Comparison of ENCODE assay signal across 11 mouse cellular contexts in the genomic region with DNA sequence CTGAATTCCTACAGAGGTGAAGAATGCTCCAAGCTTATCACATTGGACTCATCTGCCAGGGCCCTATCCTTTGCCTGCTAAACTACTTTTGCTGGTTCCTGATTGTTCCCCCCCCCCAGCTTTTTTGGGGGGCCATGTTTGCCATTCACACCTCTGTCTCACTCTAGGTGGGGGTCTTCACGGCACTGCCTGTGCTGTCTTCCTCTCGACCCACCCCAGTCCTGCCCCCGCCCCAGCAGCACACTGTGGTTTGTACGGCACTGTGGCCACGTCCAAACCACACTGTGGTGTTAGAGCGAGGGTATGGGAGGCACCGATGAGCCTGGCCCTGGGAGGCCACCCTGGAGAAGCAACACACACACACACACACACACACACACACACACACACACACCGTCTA. TPM values are rescaled to one million over a fixed set of nuclear protein-coding genes. Genes with fewer than 3 reads are reported as not detected.
DNase-seq lines count a peak whose midpoint lies in the region; ATAC-seq lines count a peak whose summit lies in the region.
"Had no signal": no experiment of that assay in that cellular context is flagged by ENCODE, and none has a peak within 500 bp of the region (broad histone marks: within the 10 kb centered on the region; RNA-seq: fewer than 3 reads in every experiment).

No protein-coding gene starts in this region.

- H3K9me3 ChIP-seq in hindbrain, embryonic 10.5 days = no peaks in the 10 kb centered on the region
- H3K9me3 ChIP-seq in hindbrain, embryonic 16.5 days (ENCODE audit: control insufficient read depth, low read length) = no peaks in the 10 kb centered on the region
- H3K9me3 ChIP-seq in lung, embryonic 16.5 days (ENCODE audit: control insufficient read depth, low read length) = no peaks in the 10 kb centered on the region
- no peaks in the 10 kb centered on the region for H3K9me3 ChIP-seq in ES-E14 (ENCODE audit: control insufficient read depth, insufficient read depth, low read depth, low read length)
- no peaks in the 10 kb centered on the region for H3K9me3 ChIP-seq in embryonic facial prominence, embryonic 13.5 days
- H3K9me3 ChIP-seq: midbrain, embryonic 15.5 days had no signal

- no peak overlapping the region; the same call in 1 of the 2 replicates for H3K27ac ChIP-seq in hindbrain, embryonic 10.5 days
- H3K27ac ChIP-seq in hindbrain, embryonic 16.5 days (ENCODE audit: low read depth, low read length) = no peak overlapping the region
- H3K27ac ChIP-seq in lung, embryonic 16.5 days (ENCODE audit: low read length) = peak overlapping the region; percentile 66
- peak overlapping the region; percentile 71; the same call in 1 of the 2 replicates for H3K27ac ChIP-seq in ES-E14 (ENCODE audit: insufficient read depth, low read depth, low read length, poor library complexity, severe bottlenecking)
- H3K27ac ChIP-seq in embryonic facial prominence, embryonic 13.5 days = peak overlapping the region; percentile 57
- H3K27ac ChIP-seq: liver, embryonic 14.5 days; midbrain, embryonic 15.5 days had no signal

- no peak overlapping the region for H3K9ac ChIP-seq in hindbrain, embryonic 16.5 days (ENCODE audit: low read depth, low read length)
- H3K9ac ChIP-seq in lung, embryonic 16.5 days (ENCODE audit: low read length) = peak overlapping the region; percentile 74
- peak overlapping the region; percentile 64; the same call in 1 of the 2 replicates for H3K9ac ChIP-seq in ES-E14 (ENCODE audit: insufficient read depth, low read depth, low read length, poor library complexity, severe bottlenecking)
- no peak overlapping the region for H3K9ac ChIP-seq in embryonic facial prominence, embryonic 13.5 days
- H3K9ac ChIP-seq: liver, embryonic 14.5 days; midbrain, embryonic 15.5 days had no signal

- in situ Hi-C loops in ES-E14 (cut with MboI; ENCODE audit: low sequenced_read_pairs in 2 of 2, unreplicated experiment in 2 of 2) = no loop called here

- peaks cover 35% of the 10 kb centered on the region for H3K27me3 ChIP-seq in hindbrain, embryonic 10.5 days (ENCODE audit: insufficient read depth, poor library complexity, severe bottlenecking)
- peaks cover 6% of the 10 kb centered on the region; the same call in 1 of the 2 replicates for H3K27me3 ChIP-seq in hindbrain, embryonic 16.5 days (replicated peaks; ENCODE audit: control insufficient read depth, insufficient read depth, low read length)
- peaks cover 9% of the 10 kb centered on the region for H3K27me3 ChIP-seq in lung, embryonic 16.5 days (ENCODE audit: control insufficient read depth, insufficient read depth, low read depth, low read length)
- peaks cover 16% of the 10 kb centered on the region for H3K27me3 ChIP-seq in embryonic facial prominence, embryonic 13.5 days

- no peak for ATAC-seq in hindbrain, embryonic 16.5 days
- ATAC-seq in lung, embryonic 16.5 days (ENCODE audit: low read depth) = no peak
- ATAC-seq in embryonic facial prominence, embryonic 13.5 days (ENCODE audit: insufficient number of reproducible peaks, insufficient read depth, low FRiP score, low TSS enrichment, low read depth) = no peak
- no peak for ATAC-seq in megakaryocyte progenitor cell, adult 5-6 weeks (replicated peaks; ENCODE audit: poor library complexity)
- ATAC-seq: midbrain, embryonic 15.5 days had no signal

- 92% methylated on average over 8 of the region's 8 CpGs for WGBS in hindbrain, embryonic 10.5 days
- whole genome bisulfite sequencing in hindbrain, embryonic 16.5 days = 84% methylated on average over 8 of the region's 8 CpGs
- 87% methylated on average over 8 of the region's 8 CpGs for WGBS in lung, embryonic 16.5 days
- WGBS in embryonic facial prominence, embryonic 13.5 days = 79% methylated on average over 8 of the region's 8 CpGs

- H3K36me3 ChIP-seq in hindbrain, embryonic 10.5 days = peaks cover 24% of the 10 kb centered on the region
- peaks cover 4% of the 10 kb centered on the region for H3K36me3 ChIP-seq in hindbrain, embryonic 16.5 days (ENCODE audit: control insufficient read depth, insufficient read depth, low read length)
- H3K36me3 ChIP-seq in lung, embryonic 16.5 days (ENCODE audit: control insufficient read depth, insufficient read depth, low read length) = peaks cover 11% of the 10 kb centered on the region
- H3K36me3 ChIP-seq in ES-E14 (ENCODE audit: control insufficient read depth, insufficient read depth, low read length, poor library complexity, severe bottlenecking) = peaks cover 17% of the 10 kb centered on the region
- H3K36me3 ChIP-seq in embryonic facial prominence, embryonic 13.5 days = peaks cover 15% of the 10 kb centered on the region

- H3K4me1 ChIP-seq in hindbrain, embryonic 10.5 days (replicated peaks) = peaks cover 83% of the 10 kb centered on the region
- H3K4me1 ChIP-seq in hindbrain, embryonic 16.5 days (ENCODE audit: control insufficient read depth, insufficient read depth, low read depth, low read length) = peaks cover 23% of the 10 kb centered on the region
- peaks cover 30% of the 10 kb centered on the region for H3K4me1 ChIP-seq in lung, embryonic 16.5 days (replicated peaks; ENCODE audit: control insufficient read depth, insufficient read depth, low read length)
- peaks cover 17 to 26% of the 10 kb centered on the region in 2 experiments for H3K4me1 ChIP-seq in ES-E14 (ENCODE audit: control insufficient read depth in 2 of 2, insufficient read depth in 2 of 2, low read length in 2 of 2, poor library complexity in 1 of 2)
- peaks cover 63% of the 10 kb centered on the region for H3K4me1 ChIP-seq in embryonic facial prominence, embryonic 13.5 days

- no peak for DNase-seq in hindbrain, embryonic 10.5 days (ENCODE audit: low spot score)
- DNase-seq in lung, postnatal 25 days (ENCODE audit: low spot score) = no peak
- no peak for DNase-seq in ES-E14 (ENCODE audit: low read depth, low spot score)
- DNase-seq: right cerebral cortex, postnatal 25 days had no signal

- 0 out of 2 replicates have a peak overlapping the region, but pooled peaks have one; percentile 9 for H3K4me3 ChIP-seq in hindbrain, embryonic 10.5 days
- no peak overlapping the region for H3K4me3 ChIP-seq in hindbrain, embryonic 16.5 days (ENCODE audit: low read length)
- peak overlapping the region; percentile 46; the same call in 1 of the 2 replicates for H3K4me3 ChIP-seq in lung, embryonic 16.5 days (ENCODE audit: low read length)
- H3K4me3 ChIP-seq in ES-E14 (ENCODE audit: insufficient read depth in 1 of 2, low read depth in 1 of 2, low read length in 2 of 2, poor library complexity in 1 of 2, severe bottlenecking in 1 of 2) = no peak overlapping the region
- no peak overlapping the region for H3K4me3 ChIP-seq in embryonic facial prominence, embryonic 13.5 days
- H3K4me3 ChIP-seq: erythroblast, embryonic 14.5 days; midbrain, embryonic 15.5 days had no signal

- H3K4me2 ChIP-seq in hindbrain, embryonic 16.5 days (ENCODE audit: low read length) = no peak overlapping the region
- H3K4me2 ChIP-seq in lung, embryonic 16.5 days (ENCODE audit: low read depth, low read length) = peak overlapping the region; percentile 54
- no peak overlapping the region for H3K4me2 ChIP-seq in embryonic facial prominence, embryonic 13.5 days
- H3K4me2 ChIP-seq: midbrain, embryonic 15.5 days had no signal

RNA-seq across cellular contexts. Expression of a gene that starts 3.2 kb away (rescaled TPM):
- 240 and 261 TPM in 2 replicates for polyA plus RNA-seq in hindbrain, embryonic 10.5 days (2016; fragmentation: Nextera tagmentation; extraction: Ambion mirVana)
- 167 and 175 TPM in 2 replicates for polyA plus RNA-seq in hindbrain, embryonic 16.5 days (2015; fragmentation: Nextera tagmentation; extraction: Ambion mirVana)
- 163 and 167 TPM in 2 replicates for polyA plus RNA-seq in lung, embryonic 16.5 days (2015; fragmentation: Nextera tagmentation; extraction: Ambion mirVana)
- 49.9 and 59.4 TPM in 2 replicates for total RNA-seq in ES-E14 (2012; rRNA removed)
- 188 and 200 TPM in 2 replicates for polyA plus RNA-seq in embryonic facial prominence, embryonic 13.5 days (2015; fragmentation: Nextera tagmentation; extraction: Ambion mirVana)
- total RNA-seq in megakaryocyte progenitor cell, adult 5-6 weeks (2015) = 73.4 and 77.3 TPM in 2 replicates
- 24.4 and 31.2 TPM in 2 replicates for total RNA-seq in megakaryocyte progenitor cell, adult 5-6 weeks (2017)

RNA-seq across cellular contexts. Expression of a gene that starts 4.9 kb away (rescaled TPM):
- polyA plus RNA-seq in hindbrain, embryonic 10.5 days (2016; fragmentation: Nextera tagmentation; extraction: Ambion mirVana) = 5.5 and 5.6 TPM in 2 replicates
- 5.1 and 6.6 TPM in 2 replicates for polyA plus RNA-seq in hindbrain, embryonic 16.5 days (2015; fragmentation: Nextera tagmentation; extraction: Ambion mirVana)
- polyA plus RNA-seq in lung, embryonic 16.5 days (2015; fragmentation: Nextera tagmentation; extraction: Ambion mirVana) = 36.2 and 37.1 TPM in 2 replicates
- 5.2 and 7.1 TPM in 2 replicates for total RNA-seq in ES-E14 (2012; rRNA removed)
- polyA plus RNA-seq in embryonic facial prominence, embryonic 13.5 days (2015; fragmentation: Nextera tagmentation; extraction: Ambion mirVana) = 11.1 and 11.3 TPM in 2 replicates
- 0.17 TPM in 1 of 2 replicates, not detected in the other for total RNA-seq in megakaryocyte progenitor cell, adult 5-6 weeks (2015)
- not detected in 2 replicates for total RNA-seq in megakaryocyte progenitor cell, adult 5-6 weeks (2017)

RNA-seq across cellular contexts. Expression of a gene that starts 5.1 kb away (rescaled TPM):
- 10.0 and 14.5 TPM in 2 replicates for polyA plus RNA-seq in hindbrain, embryonic 10.5 days (2016; fragmentation: Nextera tagmentation; extraction: Ambion mirVana)
- polyA plus RNA-seq in hindbrain, embryonic 16.5 days (2015; fragmentation: Nextera tagmentation; extraction: Ambion mirVana) = 13.8 and 15.7 TPM in 2 replicates
- polyA plus RNA-seq in lung, embryonic 16.5 days (2015; fragmentation: Nextera tagmentation; extraction: Ambion mirVana) = 10.3 and 10.7 TPM in 2 replicates
- 2.4 and 4.5 TPM in 2 replicates for total RNA-seq in ES-E14 (2012; rRNA removed)
- 11.7 and 13.9 TPM in 2 replicates for polyA plus RNA-seq in embryonic facial prominence, embryonic 13.5 days (2015; fragmentation: Nextera tagmentation; extraction: Ambion mirVana)
- 3.4 and 4.1 TPM in 2 replicates for total RNA-seq in megakaryocyte progenitor cell, adult 5-6 weeks (2015)
- total RNA-seq in megakaryocyte progenitor cell, adult 5-6 weeks (2017) = 0.10 and 2.4 TPM in 2 replicates

RNA-seq across cellular contexts. Expression of a gene that starts 5.1 kb away (rescaled TPM):
- 125 and 171 TPM in 2 replicates for polyA plus RNA-seq in hindbrain, embryonic 10.5 days (2016; fragmentation: Nextera tagmentation; extraction: Ambion mirVana)
- 416 and 443 TPM in 2 replicates for polyA plus RNA-seq in hindbrain, embryonic 16.5 days (2015; fragmentation: Nextera tagmentation; extraction: Ambion mirVana)
- polyA plus RNA-seq in lung, embryonic 16.5 days (2015; fragmentation: Nextera tagmentation; extraction: Ambion mirVana) = 249 and 250 TPM in 2 replicates
- total RNA-seq in ES-E14 (2012; rRNA removed) = 66.0 and 75.1 TPM in 2 replicates
- 168 and 170 TPM in 2 replicates for polyA plus RNA-seq in embryonic facial prominence, embryonic 13.5 days (2015; fragmentation: Nextera tagmentation; extraction: Ambion mirVana)
- total RNA-seq in megakaryocyte progenitor cell, adult 5-6 weeks (2015) = 134 and 151 TPM in 2 replicates
- 19.3 and 29.4 TPM in 2 replicates for total RNA-seq in megakaryocyte progenitor cell, adult 5-6 weeks (2017)

RNA-seq across cellular contexts. Expression of a gene that starts 13.6 kb away (rescaled TPM):
- polyA plus RNA-seq in hindbrain, embryonic 10.5 days (2016; fragmentation: Nextera tagmentation; extraction: Ambion mirVana) = 15.7 and 18.0 TPM in 2 replicates
- polyA plus RNA-seq in hindbrain, embryonic 16.5 days (2015; fragmentation: Nextera tagmentation; extraction: Ambion mirVana) = 11.9 and 15.2 TPM in 2 replicates
- polyA plus RNA-seq in lung, embryonic 16.5 days (2015; fragmentation: Nextera tagmentation; extraction: Ambion mirVana) = 6.0 and 6.9 TPM in 2 replicates
- 10.7 and 12.4 TPM in 2 replicates for total RNA-seq in ES-E14 (2012; rRNA removed)
- polyA plus RNA-seq in embryonic facial prominence, embryonic 13.5 days (2015; fragmentation: Nextera tagmentation; extraction: Ambion mirVana) = 9.8 and 13.0 TPM in 2 replicates
- total RNA-seq in megakaryocyte progenitor cell, adult 5-6 weeks (2015) = 4.4 and 7.0 TPM in 2 replicates
- 2.5 and 4.6 TPM in 2 replicates for total RNA-seq in megakaryocyte progenitor cell, adult 5-6 weeks (2017)

Comparison
In these comparisons a context has a peak if more than half of its experiments do, and no peak if none do; other contexts are left out.
1. H3K4me3 ChIP-seq: peak in hindbrain, embryonic 10.5 days (single experiment) and lung, embryonic 16.5 days (single experiment); none in hindbrain, embryonic 16.5 days (single experiment), ES-E14 (0 of 2) and embryonic facial prominence, embryonic 13.5 days (single experiment).
2. H3K27ac ChIP-seq: peak in lung, embryonic 16.5 days (single experiment), ES-E14 (single experiment) and embryonic facial prominence, embryonic 13.5 days (single experiment); none in hindbrain, embryonic 10.5 days (single experiment) and hindbrain, embryonic 16.5 days (single experiment).
3. H3K9ac ChIP-seq: peak in lung, embryonic 16.5 days (single experiment) and ES-E14 (single experiment); none in hindbrain, embryonic 16.5 days (single experiment) and embryonic facial prominence, embryonic 13.5 days (single experiment).